Mouse (Mus musculus): ENCODE data around the gene Ace.
"Not testable (repeated sequence)": the region's sequence is repeated elsewhere in the genome, so short reads cannot be mapped to it uniquely, and the experiment has no call there.

Gene Ace

DNA sequence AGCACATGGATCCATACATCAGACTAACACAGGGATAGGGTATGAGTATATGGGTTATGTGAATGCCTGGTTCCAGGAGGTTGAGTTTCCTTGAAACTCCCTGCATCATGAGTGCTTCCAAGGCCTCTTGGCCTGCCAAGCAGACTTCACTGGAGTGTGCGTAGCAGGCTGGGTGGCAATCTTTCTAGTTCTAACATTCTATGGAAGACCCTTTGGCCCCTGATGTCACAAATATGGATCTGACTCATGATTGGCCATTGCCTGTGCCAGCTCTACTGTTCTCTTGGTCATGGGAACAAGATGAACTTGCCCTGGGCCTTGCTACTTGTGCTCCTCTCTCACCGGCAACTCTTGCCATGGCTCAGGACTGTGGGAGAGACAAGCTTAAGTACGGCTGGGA is 26.6 kb downstream of the Ace start, which contains the start of gene Ace3:
Gene Ace3 (plus strand): TSS at position 301 of the 400 bp plus-strand sequence.
- DNase-seq (ENCODE audit: low spot score in 2 of 2), result no peak

DNA sequence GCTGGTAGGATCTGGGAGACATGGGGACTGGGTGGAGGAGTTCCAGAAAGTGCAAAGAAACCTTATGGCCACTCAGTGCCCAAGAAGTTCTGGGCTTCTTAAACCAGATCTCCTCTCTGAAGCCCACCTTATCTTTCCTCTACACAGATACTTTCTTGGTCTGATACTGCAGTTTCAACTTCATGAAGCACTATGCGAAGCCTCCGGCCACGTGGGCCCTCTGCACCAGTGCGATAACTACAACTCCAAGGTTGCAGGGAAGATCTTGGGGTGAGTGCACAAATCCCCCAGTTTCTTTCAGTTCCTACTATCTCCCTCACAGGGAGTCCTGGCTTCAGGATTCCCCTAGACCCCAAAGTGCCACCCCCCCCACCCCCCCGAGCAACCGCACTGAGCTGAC is 32.3 kb downstream of the Ace start:
- DNase-seq (ENCODE audit: low spot score in 2 of 2), result no peak

DNA sequence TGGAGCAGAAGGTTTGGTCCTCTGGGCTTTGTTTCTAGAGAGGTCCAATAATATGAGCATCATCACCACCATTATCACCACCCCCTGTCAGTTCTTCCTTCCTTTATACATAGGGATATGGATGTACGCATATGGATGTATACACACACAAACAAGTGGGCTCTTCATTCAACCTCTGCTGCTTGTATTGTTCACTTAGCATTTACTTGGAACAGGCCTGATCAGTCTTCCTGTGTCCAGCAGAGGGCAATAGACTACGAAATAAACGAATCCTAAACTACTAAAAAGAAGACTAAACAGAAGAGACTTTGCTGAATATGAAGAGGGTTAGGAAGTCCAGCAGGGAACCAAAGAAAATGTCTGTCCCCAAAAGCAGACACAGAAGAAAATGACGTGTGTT is 34.0 kb downstream of the Ace start:
- DNase-seq (ENCODE audit: low spot score in 2 of 2), result no peak

DNA sequence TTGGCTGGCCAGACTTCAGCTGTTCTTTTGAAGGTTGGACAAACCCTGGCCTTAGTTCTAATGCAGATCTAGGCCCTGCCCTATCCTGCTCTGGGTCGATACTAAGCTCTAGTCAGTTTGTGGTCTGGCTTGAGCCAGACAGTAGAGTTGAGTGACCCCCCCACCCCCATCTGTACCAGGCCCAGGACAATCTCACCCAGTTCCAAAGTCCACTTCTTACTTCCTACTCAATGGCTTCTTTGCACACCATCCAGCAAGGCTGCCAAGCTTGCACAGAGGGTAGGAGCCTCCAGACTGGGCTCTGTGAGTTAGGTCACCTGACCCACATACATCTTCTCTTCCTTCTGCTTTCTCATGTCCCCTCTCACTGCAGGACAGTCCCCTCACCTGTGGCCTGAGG is 36.8 kb downstream of the Ace start:
- no peak for DNase-seq (ENCODE audit: low spot score in 2 of 2)

DNA sequence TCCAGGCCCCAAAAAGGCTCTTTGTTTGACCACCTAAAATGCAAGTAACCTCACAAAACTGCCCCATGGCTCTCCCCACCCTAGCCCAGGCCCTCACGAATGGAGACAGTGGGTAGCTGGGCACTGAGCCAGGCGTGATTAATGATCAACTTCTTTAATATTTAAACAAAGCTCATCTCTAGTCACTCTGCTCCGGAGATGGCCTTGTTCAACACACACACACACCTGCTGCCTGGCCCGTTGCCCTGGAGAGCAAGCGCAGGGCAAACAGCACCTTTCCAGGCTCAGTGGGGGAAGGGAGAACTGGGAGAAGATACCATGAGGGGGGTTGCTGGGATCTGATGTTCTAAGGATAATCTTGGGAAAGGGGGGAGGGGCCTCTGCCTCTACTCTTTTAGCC is 38.2 kb downstream of the Ace start:
- peak in 1 of 2 experiments; percentile 29 for DNase-seq (ENCODE audit: low spot score in 2 of 2)

DNA sequence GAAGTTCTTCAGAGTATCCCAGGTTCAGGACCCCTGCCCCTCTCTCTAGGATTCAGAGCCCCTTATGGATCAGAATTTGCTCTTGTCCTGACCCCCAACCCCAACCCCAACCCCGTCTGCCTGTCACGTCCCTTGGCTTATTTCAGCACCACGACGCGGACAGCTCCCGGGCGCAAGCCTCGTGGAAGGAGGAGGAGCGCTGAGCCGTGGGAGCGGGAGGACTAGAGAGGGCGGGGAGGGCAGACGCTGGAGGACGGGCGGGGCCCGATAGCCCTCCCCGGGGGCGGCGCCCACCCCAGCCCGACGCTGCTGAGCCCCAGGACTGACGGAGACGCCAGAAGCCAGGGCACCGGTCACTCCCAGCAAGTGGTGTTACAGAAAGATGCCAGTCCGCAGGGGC is 40.1 kb downstream of the Ace start, which contains the start of gene Kcnh6:
Gene Kcnh6 (plus strand): TSS at position 304 of the 400 bp plus-strand sequence.
- DNase-seq (ENCODE audit: low spot score in 2 of 2), result peak in 1 of 2 experiments; percentile 46

DNA sequence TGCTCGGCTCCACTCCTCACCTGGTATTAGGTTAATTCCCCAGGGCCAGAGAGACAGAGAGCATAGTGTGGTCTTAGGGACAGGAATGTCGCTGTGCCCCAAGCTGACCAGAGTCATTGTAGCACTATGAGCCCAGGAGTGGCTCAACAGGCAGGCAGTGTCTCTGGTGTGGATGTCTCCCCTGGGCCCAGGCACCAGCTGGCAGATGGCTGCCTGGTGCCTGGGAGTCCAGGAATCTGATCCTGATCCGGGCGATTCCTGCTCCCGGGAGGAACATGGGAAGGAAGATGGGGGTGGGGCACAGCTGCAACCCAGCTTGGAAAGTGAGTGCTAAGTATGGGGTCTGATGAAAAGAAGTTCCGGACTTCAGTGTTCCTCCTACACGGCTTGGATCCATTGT is 45.0 kb downstream of the Ace start:
- DNase-seq (ENCODE audit: low spot score in 2 of 2), result no peak

DNA sequence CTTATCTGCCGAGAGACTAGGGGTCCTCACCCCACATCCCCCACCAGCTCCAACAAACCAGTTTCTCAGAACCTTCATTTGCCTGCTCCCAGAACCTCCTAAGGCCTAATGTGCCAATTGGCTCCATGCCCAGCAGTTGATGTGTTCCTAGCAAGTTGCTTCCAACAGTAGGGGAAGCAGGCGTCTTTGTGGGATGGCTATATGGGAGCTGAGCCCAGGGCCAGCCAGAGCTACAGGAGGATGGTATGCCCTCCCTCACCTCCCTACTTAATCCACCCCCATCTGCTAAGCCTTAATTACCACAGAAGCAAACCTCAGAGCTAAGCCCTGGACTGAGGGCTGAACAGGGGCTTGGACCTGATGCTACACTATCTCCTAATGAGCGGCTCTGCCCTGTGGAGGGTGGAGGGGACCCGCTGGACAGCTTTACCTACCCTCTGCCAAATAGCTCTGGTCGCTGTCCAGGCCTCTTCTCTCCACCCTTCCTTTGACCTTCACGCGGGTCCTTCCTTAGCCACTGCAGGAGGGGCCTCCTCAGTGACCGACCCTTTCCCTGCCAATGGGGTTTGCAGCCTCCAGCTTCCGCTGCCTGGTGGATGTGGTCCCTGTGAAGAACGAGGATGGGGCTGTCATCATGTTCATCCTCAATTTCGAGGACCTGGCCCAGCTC is 45.9 kb downstream of the Ace start:
- DNase-seq (ENCODE audit: low spot score in 2 of 2), result peak; percentile 78 to 79

DNA sequence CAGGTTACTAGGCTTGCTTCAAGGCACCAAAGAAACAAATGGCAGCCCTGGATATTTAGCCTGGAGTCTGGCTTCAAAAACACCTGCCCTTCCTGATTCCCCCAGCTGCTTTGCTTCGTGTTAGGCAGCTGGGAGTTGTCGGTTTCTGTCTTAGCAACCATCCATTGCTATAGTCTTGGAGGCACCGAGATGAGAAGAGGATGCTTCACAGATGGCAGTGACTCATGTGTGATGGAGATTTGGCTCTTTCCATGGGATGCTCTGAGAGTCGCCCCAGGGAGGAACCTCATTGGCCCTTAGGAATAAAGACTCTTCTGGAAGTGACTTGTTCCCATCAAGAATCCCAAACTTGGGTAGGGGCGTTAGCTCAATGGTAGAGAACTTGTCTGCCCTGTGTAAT is 48.7 kb downstream of the Ace start:
- no peak for DNase-seq (ENCODE audit: low spot score in 2 of 2)

DNA sequence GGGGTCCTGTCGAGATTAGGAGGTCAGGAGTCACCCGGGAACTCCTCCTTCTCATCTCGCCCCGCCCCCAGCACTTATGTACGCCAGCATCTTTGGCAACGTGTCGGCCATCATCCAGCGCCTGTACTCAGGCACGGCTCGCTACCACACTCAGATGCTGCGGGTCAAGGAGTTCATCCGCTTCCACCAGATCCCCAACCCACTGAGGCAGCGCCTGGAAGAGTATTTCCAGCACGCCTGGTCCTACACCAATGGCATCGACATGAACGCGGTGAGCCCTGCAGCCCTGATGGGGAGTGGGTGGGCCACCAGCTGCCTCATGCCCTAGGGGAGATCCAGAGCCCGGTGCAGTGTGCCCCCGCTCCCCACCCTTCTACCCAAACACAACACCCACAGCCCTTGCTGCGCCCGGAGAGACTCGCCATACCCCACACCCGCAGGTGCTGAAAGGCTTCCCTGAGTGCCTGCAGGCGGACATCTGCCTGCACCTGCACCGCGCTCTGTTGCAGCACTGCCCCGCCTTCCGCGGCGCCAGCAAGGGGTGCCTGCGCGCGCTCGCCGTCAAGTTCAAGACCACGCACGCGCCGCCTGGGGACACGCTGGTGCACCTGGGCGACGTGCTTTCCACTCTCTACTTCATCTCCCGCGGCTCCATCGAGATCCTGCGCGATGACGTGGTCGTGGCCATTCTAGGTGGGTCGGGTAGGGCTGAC is 52.5 kb downstream of the Ace start:
- peak; percentile 71 to 72 for DNase-seq (ENCODE audit: low spot score in 2 of 2)

DNA sequence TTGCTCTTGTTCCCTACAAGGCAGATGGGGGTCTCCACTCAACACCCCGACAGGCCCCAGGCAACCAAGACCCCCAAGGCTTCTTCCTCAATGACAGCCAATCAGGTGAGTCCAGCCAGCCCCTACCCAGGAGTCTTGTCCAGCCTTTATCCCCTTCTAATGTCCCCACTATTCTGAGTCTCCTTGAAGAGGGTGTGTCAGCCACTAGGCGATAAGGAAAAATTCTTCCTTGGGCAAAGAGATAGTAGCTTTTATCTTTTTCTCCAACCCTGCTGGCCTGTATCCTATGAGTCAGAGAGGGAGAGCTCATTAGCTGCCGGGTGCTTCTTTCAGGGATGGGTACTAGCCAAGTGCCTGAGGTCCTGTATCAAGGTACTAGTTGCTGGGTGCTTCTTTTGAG is 58.0 kb downstream of the Ace start:
- DNase-seq (ENCODE audit: low spot score in 2 of 2), result no peak

DNA sequence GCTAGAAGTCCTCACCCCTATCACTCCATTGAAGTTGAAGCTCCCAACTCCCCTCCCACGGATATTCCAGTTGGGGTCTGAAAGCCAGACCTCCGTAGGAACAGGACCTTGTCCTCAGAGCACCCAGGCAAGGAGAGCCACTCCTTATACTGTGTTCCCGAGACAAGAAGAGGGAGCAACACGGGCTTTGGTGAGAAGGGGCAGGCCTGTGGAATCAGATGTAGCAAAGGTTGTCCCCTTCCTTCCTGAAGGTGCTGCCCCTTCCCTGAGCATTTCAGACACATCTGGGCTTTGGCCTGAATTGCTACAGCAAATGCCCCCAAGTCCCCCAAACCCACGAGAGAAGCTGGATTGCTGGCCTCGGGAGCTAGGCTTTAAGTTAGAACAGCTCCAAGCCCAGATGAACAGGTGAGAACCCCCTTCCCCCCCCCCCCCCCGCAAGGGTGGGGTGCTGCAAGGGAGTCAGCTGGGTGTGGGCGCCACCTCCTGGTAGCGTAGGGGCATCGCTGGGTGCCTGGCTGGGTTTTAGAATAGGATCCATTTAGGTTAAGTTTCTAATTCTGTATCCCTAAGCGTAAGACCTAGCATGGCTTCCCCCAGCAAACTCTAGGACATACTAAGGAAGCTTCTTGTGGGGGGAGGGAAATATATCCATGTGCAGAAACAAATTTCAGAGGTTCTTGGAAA is 58.9 kb downstream of the Ace start:
- peak; percentile 72 to 75 for DNase-seq (ENCODE audit: low spot score in 2 of 2)

DNA sequence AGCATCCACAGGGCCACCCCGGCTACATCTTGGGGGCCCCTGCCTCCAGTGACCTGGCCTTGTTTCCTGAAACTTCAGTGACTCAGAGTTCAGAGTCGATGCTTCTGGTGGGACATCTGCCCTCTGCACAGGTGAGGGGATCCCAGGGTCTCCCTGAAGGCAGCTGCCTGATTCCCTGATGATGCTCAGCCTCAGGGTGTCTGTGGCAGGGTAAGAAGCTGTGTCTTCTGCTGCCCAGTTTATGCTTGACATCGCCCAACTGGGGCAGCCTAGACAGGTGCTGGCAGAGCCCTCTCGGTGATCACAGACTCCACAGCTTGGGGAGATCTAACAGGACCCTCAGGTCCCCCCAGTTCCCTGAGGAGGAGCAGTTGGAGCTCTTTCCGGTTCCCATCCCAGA is 59.9 kb downstream of the Ace start:
- DNase-seq (ENCODE audit: low spot score in 2 of 2), result no peak

DNA sequence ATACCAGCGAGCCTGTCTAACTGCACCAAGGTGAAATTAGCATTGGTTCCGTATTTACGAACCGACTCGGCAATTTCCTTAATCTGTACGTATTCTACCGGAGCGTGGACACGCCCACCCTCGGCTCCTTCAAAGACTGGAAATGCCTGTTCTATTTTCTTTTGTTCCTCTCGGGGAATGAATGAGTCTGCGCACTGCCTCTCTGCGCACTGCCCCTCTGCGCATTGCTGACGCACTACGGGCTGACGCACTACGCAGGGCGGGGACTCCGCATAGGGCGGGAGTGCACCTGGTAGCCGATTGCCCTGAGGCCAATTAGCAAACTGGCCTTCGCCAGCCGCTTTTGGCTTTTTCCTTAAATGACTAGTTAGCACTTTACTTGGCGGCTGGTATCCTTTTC is 64.3 kb downstream of the Ace start:
- not testable (repeated sequence) for DNase-seq (ENCODE audit: low spot score in 2 of 2)

DNA sequence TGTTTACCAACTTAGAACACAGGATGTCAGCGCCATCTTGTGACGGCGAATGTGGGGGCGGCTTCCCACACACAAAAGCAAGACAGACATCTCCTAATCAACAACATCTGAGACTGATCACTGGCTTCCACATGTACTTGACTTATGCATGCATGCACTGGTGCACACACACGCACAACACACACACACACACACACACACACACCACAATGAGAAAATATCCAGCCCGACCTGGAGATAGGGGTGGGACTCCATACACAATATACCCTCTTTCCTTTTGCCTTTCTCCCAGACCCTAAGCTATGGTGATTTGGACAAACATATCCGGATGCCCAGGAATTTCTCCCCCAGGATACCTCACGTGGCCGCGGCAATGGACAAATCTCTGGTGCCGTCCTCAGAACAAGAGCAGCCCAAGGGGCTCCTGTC is 65.8 kb downstream of the Ace start:
- peak in 1 of 2 experiments; percentile 46 for DNase-seq (ENCODE audit: low spot score in 2 of 2)

DNA sequence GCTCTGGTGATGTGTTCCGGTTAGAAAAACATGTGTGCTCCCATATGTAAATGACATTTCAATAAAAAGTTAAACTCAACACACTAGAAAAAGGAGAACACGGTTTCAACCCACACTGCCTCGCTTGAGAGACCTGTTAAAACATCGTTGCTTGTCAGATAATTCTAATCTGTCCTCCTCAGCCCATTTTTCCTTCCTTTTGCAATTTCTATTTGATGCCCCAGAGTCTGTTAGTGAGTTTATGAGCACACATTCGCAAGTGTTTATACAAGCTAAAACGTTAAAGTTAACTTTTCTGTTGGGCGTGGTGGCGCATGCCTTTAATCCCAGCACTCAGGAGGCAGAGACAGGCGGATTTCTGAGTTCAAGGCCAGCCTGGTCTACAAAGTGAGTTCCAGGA is 67.2 kb downstream of the Ace start:
- DNase-seq (ENCODE audit: low spot score in 2 of 2), result no peak

DNA sequence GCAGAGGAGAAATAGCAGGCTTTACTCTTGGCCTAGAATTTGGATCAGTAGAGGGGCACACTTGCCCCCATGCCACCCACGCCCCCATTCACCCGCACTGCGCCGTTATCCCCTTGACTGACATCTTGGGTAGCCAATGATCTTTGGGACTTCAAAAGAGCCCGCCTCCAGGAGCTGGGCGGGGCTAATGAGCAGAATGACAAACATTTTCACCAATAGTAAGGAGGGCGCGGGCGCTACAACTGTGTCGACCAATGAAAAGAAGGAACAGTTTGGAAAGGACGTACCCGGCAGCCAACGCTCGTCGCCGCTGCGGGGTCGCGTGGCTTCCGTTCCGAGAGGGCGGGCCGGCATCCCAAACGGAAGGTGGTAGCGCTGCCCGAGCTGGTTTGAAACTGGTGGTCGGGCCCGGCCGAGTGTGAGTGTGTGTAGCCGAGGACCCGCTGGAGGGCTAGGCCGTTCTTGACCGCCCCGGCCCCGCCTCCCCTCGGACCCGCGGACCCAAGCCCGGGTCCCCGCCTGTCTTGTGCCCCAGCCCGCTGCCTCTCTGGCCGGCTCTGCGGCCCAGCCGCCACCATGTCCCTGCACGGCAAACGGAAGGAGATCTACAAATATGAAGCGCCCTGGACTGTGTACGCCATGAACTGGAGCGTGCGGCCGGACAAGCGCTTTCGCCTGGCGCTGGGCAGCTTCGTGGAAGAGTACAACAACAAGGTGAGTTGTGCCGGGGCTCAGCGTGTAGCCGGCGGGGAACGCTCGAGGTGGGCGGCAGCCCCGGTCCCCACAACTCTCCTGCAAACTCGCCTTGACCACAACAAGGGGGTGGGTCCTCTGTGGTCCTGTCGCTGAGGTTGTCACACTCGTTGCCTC is 69.0 kb downstream of the Ace start, which contains the start of gene Dcaf7:
Gene Dcaf7 (plus strand): TSS at position 325 of the 870 bp plus-strand sequence.
- peak; percentile 99 for DNase-seq (ENCODE audit: low spot score in 2 of 2)

DNA sequence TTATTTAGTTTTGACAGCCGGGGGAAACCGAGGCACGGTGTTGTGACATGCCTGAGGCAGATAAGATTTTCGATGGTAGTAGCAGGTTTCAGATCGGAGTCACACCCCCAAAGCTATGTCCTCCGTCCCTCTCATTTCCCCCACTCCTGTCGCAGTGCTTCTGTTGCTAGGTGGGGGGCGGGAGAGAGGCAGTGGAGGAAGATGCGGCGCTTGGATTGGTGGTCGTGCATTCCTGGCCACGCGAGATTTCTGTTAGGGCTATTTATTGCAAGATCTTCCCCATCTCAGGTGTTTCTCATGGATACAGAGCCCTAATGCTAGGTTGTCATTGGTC is 69.6 kb downstream of the Ace start:
- DNase-seq (ENCODE audit: low spot score in 2 of 2), result peak; percentile 92 to 97
